Mouse (Mus musculus) common myeloid progenitor, adult 5-6 weeks (primary cell): ENCODE measurements around the gene B3galt5. TPM values are rescaled to one million over a fixed set of nuclear protein-coding genes. Genes with fewer than 3 reads are reported as not detected.
"Not testable (repeated sequence)": the region's sequence is repeated elsewhere in the genome, so short reads cannot be mapped to it uniquely, and the experiment has no call there.

ENCODE experiments used
- ATAC-seq: replicated peaks from 2 replicates; pipeline ENCODE4 v1.8.0; 2016; ENCODE audit warnings: low read depth, mild to moderate bottlenecking, moderate TSS enrichment, inconsistent platforms; ENCODE audit not compliant: poor library complexity, severe bottlenecking
- total RNA-seq: library from RNA; stranded (forward); fragments of 200-1000, 187-1606 nt; gene quantifications from 2 replicates; pipeline ENCODE4 v1.2.3, GENCODE M21; 2017

The B3galt5 gene
- total RNA-seq, 1 experiment from 2014 or later: 0.59 TPM

DNA sequence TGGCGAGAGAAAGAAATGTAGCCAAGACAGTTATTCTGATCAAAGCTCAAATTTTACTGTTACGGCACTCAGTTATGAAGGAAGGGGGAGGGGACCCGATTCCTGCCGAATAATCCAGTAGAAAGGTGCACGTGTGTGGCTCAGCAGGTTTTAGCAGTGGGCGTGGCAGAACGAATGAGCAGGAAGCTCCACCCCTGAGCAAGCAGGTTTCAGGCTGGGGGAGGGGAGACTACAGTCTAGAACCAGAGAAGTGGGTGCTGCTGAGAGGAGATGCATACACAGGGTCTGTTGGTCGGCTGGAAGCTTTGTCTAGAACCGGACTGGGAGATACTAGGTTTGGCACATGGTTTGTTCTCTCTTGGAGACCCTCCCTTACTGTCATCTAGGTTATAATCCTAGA lies 91.7 kb downstream of the B3galt5 start:
- ATAC-seq: not testable (repeated sequence)

- ATAC-seq: no peak
Measured at GRCm38 (mm10) chr16:96339570-96339969, 104.0 kb downstream of the B3galt5 start.

DNA sequence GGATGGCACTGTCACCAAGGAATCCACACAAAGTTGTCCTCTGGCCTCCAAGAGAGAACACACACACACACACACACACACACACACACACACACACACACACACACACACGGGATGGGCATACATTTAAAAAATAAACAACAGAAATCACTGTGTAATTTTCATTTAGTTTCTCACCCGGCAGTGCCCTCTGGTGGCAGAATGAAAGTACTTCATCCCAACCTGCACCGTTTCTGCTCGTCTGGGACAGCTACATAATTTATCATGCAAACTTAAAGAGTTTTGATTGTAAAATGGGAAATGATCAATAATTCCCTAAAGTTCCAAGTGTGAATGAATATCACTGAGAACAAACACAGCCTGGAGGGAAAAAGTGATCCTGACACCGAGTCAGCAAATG lies 105.7 kb downstream of the B3galt5 start:
- ATAC-seq: no peak; the same call in 1 of the 2 replicates

GRCm38 (mm10) chr16:96341945-96342344 lies 106.3 kb downstream of the B3galt5 start:
- no peak for ATAC-seq

GRCm38 (mm10) chr16:96345117-96345516 lies 109.5 kb downstream of the B3galt5 start:
- peak; percentile 98 for ATAC-seq

GRCm38 (mm10) chr16:96348070-96348469 lies 112.5 kb downstream of the B3galt5 start:
- no peak for ATAC-seq

DNA sequence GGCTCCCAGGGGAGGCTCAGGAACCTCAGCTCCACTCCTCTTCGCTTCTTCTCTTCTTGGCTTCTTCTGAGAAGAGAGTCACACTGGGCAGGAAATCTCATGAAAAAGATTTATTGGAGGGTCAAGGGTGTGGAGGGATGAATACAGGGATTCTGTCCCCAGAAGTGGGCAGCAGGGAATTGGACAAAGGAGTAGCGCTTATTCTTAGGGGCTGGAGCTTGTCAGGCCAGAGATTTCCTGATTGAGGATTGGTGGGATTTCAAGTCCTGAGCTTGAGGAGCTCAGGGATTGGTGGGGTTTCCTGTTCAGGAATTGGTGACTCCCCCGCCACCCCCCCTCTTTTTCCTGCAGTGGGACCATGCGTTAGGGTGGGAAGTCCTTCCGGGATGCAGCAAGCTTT lies 113.2 kb downstream of the B3galt5 start:
- ATAC-seq: no peak

GRCm38 (mm10) chr16:96351520-96351919 lies 115.9 kb downstream of the B3galt5 start:
- peak; percentile 50 for ATAC-seq

DNA sequence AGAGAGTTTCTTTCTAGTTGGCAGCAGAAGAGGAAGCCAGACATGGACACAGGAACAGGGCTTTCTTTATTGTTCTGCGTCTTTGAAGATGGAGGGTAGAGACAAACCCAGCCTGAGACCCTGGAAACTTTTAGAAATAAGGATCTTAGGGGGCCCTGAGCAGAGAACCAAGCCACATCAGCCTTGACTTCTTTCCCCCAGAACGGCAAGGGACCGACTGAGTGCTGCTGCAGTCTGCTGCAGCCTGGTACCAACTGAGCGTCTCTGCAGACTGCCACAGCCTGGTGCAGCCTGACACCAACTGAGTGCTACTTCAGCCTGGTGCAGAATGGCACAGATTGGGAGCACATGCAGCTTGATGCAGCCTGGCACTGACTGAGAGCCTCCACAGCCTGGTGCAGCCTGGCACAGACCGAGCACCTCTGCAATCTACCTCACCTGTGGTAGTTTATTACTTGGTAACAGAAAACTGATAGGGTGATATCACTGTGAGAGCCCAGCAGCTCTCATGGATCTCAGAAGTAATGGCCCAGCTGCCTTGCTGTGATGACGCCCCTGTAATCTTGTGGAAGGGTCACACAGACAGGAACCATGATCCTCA lies 117.8 kb downstream of the B3galt5 start:
- no peak for ATAC-seq

- ATAC-seq: peak; percentile 43; the same call in 1 of the 2 replicates
Measured at GRCm38 (mm10) chr16:96353996-96354395, 118.4 kb downstream of the B3galt5 start.

DNA sequence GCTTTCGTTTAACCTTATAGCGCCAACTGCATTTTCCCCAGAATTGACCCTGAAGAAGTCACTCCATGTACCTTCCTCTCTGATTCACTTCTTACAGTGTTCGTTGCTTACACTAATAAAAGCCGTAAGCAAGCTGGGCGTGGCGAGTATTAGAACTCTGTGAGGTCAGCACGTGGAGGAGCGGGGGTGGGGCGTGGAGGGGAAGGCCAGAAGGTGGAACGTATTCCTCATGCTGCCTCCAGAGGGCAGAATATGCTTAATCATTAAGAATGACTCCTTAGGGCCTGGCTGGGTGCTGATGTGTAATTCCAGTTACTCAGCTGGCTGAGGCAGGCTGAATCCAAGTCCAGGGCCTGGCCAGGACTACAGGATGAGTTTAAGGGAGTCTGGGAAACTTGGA lies 122.3 kb downstream of the B3galt5 start:
- peak; percentile 98 for ATAC-seq

DNA sequence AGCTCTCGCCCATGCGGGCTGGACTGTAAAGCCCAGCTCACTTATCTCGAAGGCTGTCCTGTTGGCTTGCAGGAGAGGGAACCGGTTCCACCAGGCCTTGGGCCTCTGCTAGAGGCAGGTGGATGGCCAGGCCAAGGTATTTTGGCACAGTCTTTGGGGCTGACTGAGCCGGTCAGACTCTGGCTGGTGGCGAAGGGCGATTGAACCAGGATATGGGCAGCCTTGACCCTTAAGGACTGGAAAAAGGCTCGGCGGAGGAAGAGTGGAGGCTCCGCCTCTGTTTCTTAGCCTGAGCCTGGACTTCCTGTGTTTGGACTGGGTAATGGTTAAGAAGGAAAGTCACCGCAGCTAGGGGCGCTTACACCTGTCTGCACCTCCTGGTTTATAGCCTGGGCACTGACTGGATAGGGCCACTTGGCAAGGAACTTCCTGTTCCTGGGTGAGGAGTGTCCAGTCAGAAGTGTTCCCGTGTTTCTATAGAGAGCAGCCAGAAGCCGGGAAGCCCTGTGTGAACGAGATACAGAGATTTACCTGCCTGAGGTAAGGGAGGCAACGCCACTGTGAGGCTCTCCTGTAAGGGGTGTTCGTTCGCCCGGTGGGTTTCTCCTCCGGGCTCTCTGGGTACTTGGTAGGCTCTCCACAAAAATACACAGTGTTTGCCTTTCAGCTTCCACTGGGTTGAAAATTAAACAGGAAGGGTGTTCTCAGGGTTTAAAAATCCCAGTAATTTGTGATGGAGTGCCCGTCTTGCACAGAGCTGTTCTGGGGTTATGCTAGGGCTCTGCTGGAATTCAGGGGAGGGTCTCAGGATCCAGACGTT lies 125.9 kb downstream of the B3galt5 start:
- no peak for ATAC-seq

DNA sequence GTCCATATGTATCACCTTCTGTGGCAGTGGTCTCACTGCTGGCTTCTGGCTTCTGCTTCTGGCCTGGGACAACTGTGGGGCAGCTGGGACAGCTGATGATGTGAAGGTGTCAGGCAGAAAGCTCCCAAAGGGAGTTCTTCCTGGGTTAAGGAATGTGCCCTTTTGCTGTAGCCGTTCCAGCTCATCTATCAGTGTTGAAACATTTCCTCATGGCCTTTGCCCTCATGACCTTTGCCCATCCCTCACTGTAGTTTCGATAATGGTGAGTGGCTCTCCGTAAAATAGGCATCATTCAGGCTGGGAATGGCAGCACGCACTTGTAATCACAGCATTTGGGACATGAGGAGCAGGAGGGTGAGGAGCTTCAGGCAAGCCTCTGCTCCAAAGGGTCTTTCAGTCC lies 127.3 kb downstream of the B3galt5 start:
- ATAC-seq: no peak

DNA sequence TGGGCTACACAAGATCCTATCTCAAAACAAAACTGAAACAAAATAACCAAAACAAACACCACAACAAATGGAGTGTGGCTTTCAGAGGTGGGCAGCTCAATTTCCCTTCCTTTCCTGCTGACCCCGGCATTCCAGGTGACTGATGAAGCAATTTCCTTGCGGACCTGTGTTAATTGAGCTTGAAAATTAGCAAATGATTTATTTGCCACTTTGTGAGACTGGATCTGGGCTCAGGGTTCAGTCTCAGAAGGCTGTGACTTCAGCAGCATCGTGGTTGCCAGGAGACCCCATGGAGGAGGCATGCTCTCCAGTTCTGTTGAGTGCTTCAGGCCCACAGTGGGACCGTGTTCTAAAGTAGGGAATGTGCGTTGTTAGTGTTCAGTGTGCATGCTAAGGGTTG lies 127.7 kb downstream of the B3galt5 start:
- no peak for ATAC-seq

GRCm38 (mm10) chr16:96364870-96365269 lies 129.3 kb downstream of the B3galt5 start:
- ATAC-seq: no peak

Other genes starting within 250 kb of the B3galt5 start
- gene Psmg1, start 244.8 kb upstream of the B3galt5 start, total RNA-seq: 60.0 and 66.6 TPM in 2 replicates
- 61.2 and 62.8 TPM in 2 replicates for gene Brwd1, start 153.3 kb upstream of the B3galt5 start, total RNA-seq
- 215 and 429 TPM in 2 replicates for gene Hmgn1, start 108.1 kb upstream of the B3galt5 start, total RNA-seq
- gene Wrb, start 90.4 kb upstream of the B3galt5 start, total RNA-seq: 11.9 and 27.9 TPM in 2 replicates
- 0.18 TPM in 1 of 2 replicates, not detected in the other for gene Lca5l, start 43.5 kb upstream of the B3galt5 start, total RNA-seq
- 0.82 TPM in 1 of 2 replicates, not detected in the other for gene Sh3bgr, start 35.4 kb upstream of the B3galt5 start, total RNA-seq
- 0.97 and 4.9 TPM in 2 replicates for gene Itgb2l, start 207.8 kb downstream of the B3galt5 start, total RNA-seq
- gene Pcp4, start 231.8 kb downstream of the B3galt5 start, total RNA-seq: not detected in 2 replicates